Mouse (Mus musculus) liver, embryonic 15.5 days (tissue): Measurements from ENCODE around the gene Ang6. TPM values are rescaled to one million over a fixed set of nuclear protein-coding genes. Genes with fewer than 3 reads are reported as not detected.
"Not testable (repeated sequence)": the region's sequence is repeated elsewhere in the genome, so short reads cannot be mapped to it uniquely, and the experiment has no call there.

Experiments
- ATAC-seq: fragments of 200-750 bp; cut with Nextera tagmentation; 2 replicates; pipeline ENCODE4 v1.8.0; 2017; ENCODE audit warnings: moderate number of reproducible peaks, mild to moderate bottlenecking, moderate library complexity; ENCODE audit not compliant: insufficient read depth
- H3K27ac ChIP-seq: fragments of 300-500 bp; sonication (generic); replicated peaks from 2 replicates; pipeline ENCODE4 v1.5.1; 2015; ENCODE audit warnings: mild to moderate bottlenecking, inconsistent platforms
- H3K27me3 ChIP-seq: fragments of 300-500 bp; sonication (generic); 2 replicates; pipeline ENCODE4 v1.6.1; 2015; ENCODE audit warnings: mild to moderate bottlenecking, inconsistent platforms
- H3K36me3 ChIP-seq: fragments of 300-500 bp; sonication (generic); replicated peaks from 2 replicates; pipeline ENCODE4 v1.6.1; 2015; ENCODE audit warnings: moderate library complexity, mild to moderate bottlenecking, inconsistent platforms
- H3K4me1 ChIP-seq: fragments of 300-500 bp; sonication (generic); replicated peaks from 2 replicates; pipeline ENCODE4 v1.6.1; 2015; ENCODE audit warnings: inconsistent platforms
- H3K4me2 ChIP-seq: fragments of 300-500 bp; sonication (generic); 2 replicates; pipeline ENCODE4 v1.6.1; 2015; ENCODE audit warnings: moderate library complexity, mild to moderate bottlenecking, inconsistent platforms
- H3K4me3 ChIP-seq: fragments of 300-500 bp; sonication (generic); replicated peaks from 2 replicates; pipeline ENCODE4 v1.5.1; 2015; ENCODE audit warnings: mild to moderate bottlenecking, inconsistent platforms
- H3K9ac ChIP-seq: fragments of 300-500 bp; sonication (generic); 2 replicates; pipeline ENCODE4 v1.6.1; 2015; ENCODE audit warnings: moderate library complexity, mild to moderate bottlenecking, inconsistent platforms
- H3K9me3 ChIP-seq: fragments of 300-500 bp; sonication (generic); replicated peaks from 2 replicates; pipeline ENCODE4 v1.6.1; 2016; ENCODE audit warnings: inconsistent platforms
- WGBS: fragments of 180-500 bp; shearing (Covaris S2); methylation state at CpG from one replicate; pipeline ENCODE4 v1.1.7; 2015; ENCODE audit warnings: mixed read lengths; ENCODE audit not compliant: insufficient replicate concordance; 5-methylcytosine and 5-hydroxymethylcytosine counted together
- polyA plus RNA-seq: library from polyadenylated mRNA; unstranded; fragments of >200 nt; fragmentation: Nextera tagmentation; extraction: Ambion mirVana; gene quantifications from 2 replicates; pipeline ENCODE4 v1.2.1, GENCODE M21; 2015

Ang6 gene
- polyA plus RNA-seq = not detected in 2 replicates

GRCm38 (mm10) chr14:44002169-44002568 is at the start of gene Ang6:
Gene Ang6, minus strand, starts transcription at chr14:44002269.
- ATAC-seq = no peak
- no peak within 1 kb of the TSS for H3K9ac ChIP-seq
- no peak within 1 kb of the TSS for H3K4me3 ChIP-seq
- WGBS = 53% methylated on average over 1 of the region's 1 CpGs
- H3K27me3 ChIP-seq = 0 out of 2 replicates have a peak, but pooled peaks cover 4% of the 10 kb centered on the region
- H3K9me3 ChIP-seq = no peaks in the 10 kb centered on the region
- H3K4me1 ChIP-seq = peaks cover 25% of the 10 kb centered on the region
- H3K27ac ChIP-seq = no peak within 1 kb of the TSS
- no peak within 1 kb of the TSS for H3K4me2 ChIP-seq
- no peaks in the 10 kb centered on the region for H3K36me3 ChIP-seq

GRCm38 (mm10) chr14:44046567-44046966 is 44.5 kb upstream of the Ang6 start:
- H3K4me1 ChIP-seq, H3K27me3 ChIP-seq, H3K36me3 ChIP-seq, H3K4me2 ChIP-seq, H3K27ac ChIP-seq, H3K4me3 ChIP-seq, H3K9me3 ChIP-seq, H3K9ac ChIP-seq: not testable (repeated sequence)
- ATAC-seq = peak; percentile 76
- WGBS = 66% methylated on average over 2 of the region's 2 CpGs

- not testable (repeated sequence) for H3K9me3 ChIP-seq, H3K9ac ChIP-seq, H3K4me3 ChIP-seq, H3K27me3 ChIP-seq, H3K36me3 ChIP-seq, H3K4me2 ChIP-seq
- peaks cover 12% of the 10 kb centered on the region for H3K4me1 ChIP-seq
- 28% methylated on average over 1 of the region's 3 CpGs for WGBS
- H3K27ac ChIP-seq = 0 out of 2 replicates have a peak overlapping the region, but pooled peaks have one; percentile 24
- peak; percentile 74 for ATAC-seq
Observed at GRCm38 (mm10) chr14:44031828-44032227, 29.8 kb upstream of the Ang6 start.

GRCm38 (mm10) chr14:44009686-44010085 is 7.6 kb upstream of the Ang6 start:
- H3K36me3 ChIP-seq, H3K4me3 ChIP-seq, ATAC-seq, H3K27ac ChIP-seq, H3K4me2 ChIP-seq, H3K9me3 ChIP-seq, H3K9ac ChIP-seq, H3K4me1 ChIP-seq, H3K27me3 ChIP-seq: not testable (repeated sequence)
- 13% methylated on average over 2 of the region's 2 CpGs for WGBS

- no CpG with 5 or more reads among the region's 1 CpGs for WGBS
- H3K4me2 ChIP-seq, H3K36me3 ChIP-seq, H3K27ac ChIP-seq, H3K4me3 ChIP-seq, ATAC-seq, H3K9ac ChIP-seq, H3K9me3 ChIP-seq, H3K4me1 ChIP-seq, H3K27me3 ChIP-seq: not testable (repeated sequence)
Observed at GRCm38 (mm10) chr14:44008021-44008420, 6.0 kb upstream of the Ang6 start.

- no peaks in the 10 kb centered on the region for H3K9me3 ChIP-seq
- ATAC-seq = peak; percentile 71; the same call in 1 of the 2 replicates
- 24% methylated on average over 3 of the region's 3 CpGs for WGBS
Observed at GRCm38 (mm10) chr14:44001600-44001999, 469 bp downstream of the Ang6 start.

GRCm38 (mm10) chr14:43998455-43999000 is 3.5 kb downstream of the Ang6 start:
- not testable (repeated sequence) for H3K36me3 ChIP-seq, ATAC-seq, H3K9me3 ChIP-seq, H3K4me3 ChIP-seq, H3K9ac ChIP-seq, H3K4me2 ChIP-seq, H3K27me3 ChIP-seq, H3K27ac ChIP-seq
- peaks cover 25% of the 10 kb centered on the region for H3K4me1 ChIP-seq
- WGBS = 58% methylated on average over 2 of the region's 2 CpGs

More at GRCm38 (mm10) chr14:44001600-44001999, 469 bp downstream of the Ang6 start:
- no peak overlapping the region for H3K4me2 ChIP-seq
- peaks cover 25% of the 10 kb centered on the region for H3K4me1 ChIP-seq
- H3K36me3 ChIP-seq = no peaks in the 10 kb centered on the region
- no peak overlapping the region for H3K27ac ChIP-seq
- no peak overlapping the region for H3K4me3 ChIP-seq
- 0 out of 2 replicates have a peak, but pooled peaks cover 4% of the 10 kb centered on the region for H3K27me3 ChIP-seq
- H3K9ac ChIP-seq = no peak overlapping the region

GRCm38 (mm10) chr14:43987404-43987803 is 14.7 kb downstream of the Ang6 start:
- peaks cover 18% of the 10 kb centered on the region for H3K4me1 ChIP-seq
- WGBS = 13% methylated on average over 5 of the region's 5 CpGs
- H3K27me3 ChIP-seq, H3K4me3 ChIP-seq, H3K4me2 ChIP-seq, H3K36me3 ChIP-seq, H3K27ac ChIP-seq, H3K9ac ChIP-seq, H3K9me3 ChIP-seq: not testable (repeated sequence)
- 0 out of 2 replicates have a peak, but pooled peaks have one; percentile 32 for ATAC-seq

- Histone ChIP-seq H3K9me3 (no peaks in the 10 kb centered on the region), H3K4me2 (no peak overlapping the region)
- WGBS = 73% methylated on average over 2 of the region's 2 CpGs
Observed at GRCm38 (mm10) chr14:43986147-43986546, 15.9 kb downstream of the Ang6 start.

GRCm38 (mm10) chr14:43983897-43984296 is 18.2 kb downstream of the Ang6 start:
- Histone ChIP-seq H3K4me1 (peaks cover 18% of the 10 kb centered on the region), H3K9ac (no peak overlapping the region), H3K4me3 (no peak overlapping the region), H3K27me3 (no peaks in the 10 kb centered on the region), H3K4me2 (no peak overlapping the region), H3K27ac (no peak overlapping the region), H3K36me3 (no peaks in the 10 kb centered on the region), H3K9me3 (no peaks in the 10 kb centered on the region)
- peak; percentile 67 for ATAC-seq
- WGBS = 2% methylated on average over 4 of the region's 4 CpGs

More at GRCm38 (mm10) chr14:43986147-43986546, 15.9 kb downstream of the Ang6 start:
- Histone ChIP-seq H3K36me3 (no peaks in the 10 kb centered on the region), H3K9ac (no peak overlapping the region), H3K27ac (no peak overlapping the region), H3K4me1 (peaks cover 18% of the 10 kb centered on the region), H3K27me3 (no peaks in the 10 kb centered on the region), H3K4me3 (no peak overlapping the region)
- no peak for ATAC-seq

GRCm38 (mm10) chr14:43983454-43983853 is 18.6 kb downstream of the Ang6 start:
- no peaks in the 10 kb centered on the region for H3K27me3 ChIP-seq
- H3K9ac ChIP-seq = no peak overlapping the region
- H3K4me1 ChIP-seq = peaks cover 18% of the 10 kb centered on the region
- H3K36me3 ChIP-seq = no peaks in the 10 kb centered on the region
- 42% methylated on average over 4 of the region's 4 CpGs for WGBS
- H3K27ac ChIP-seq = no peak overlapping the region
- ATAC-seq = no peak
- H3K4me2 ChIP-seq = no peak overlapping the region
- H3K4me3 ChIP-seq = no peak overlapping the region
- H3K9me3 ChIP-seq = no peaks in the 10 kb centered on the region

- not testable (repeated sequence) for H3K9me3 ChIP-seq, H3K4me2 ChIP-seq, H3K36me3 ChIP-seq, H3K4me1 ChIP-seq, H3K27ac ChIP-seq, H3K9ac ChIP-seq, H3K27me3 ChIP-seq, H3K4me3 ChIP-seq, ATAC-seq
- WGBS = no CpG with 5 or more reads among the region's 2 CpGs
Observed at GRCm38 (mm10) chr14:43956769-43957168, 45.3 kb downstream of the Ang6 start, which contains the start of gene Ang5. Gene Ang5, plus strand, starts transcription at chr14:43957069.
